Mouse (Mus musculus) CH12.LX (cell line): ENCODE measurements around the gene Kif1a.

ENCODE experiments used
- CTCF ChIP-seq, 2 experiments: IDR thresholded peaks in 1 of 2; conservative IDR thresholded peaks in 1 of 2; 2 replicates each; pipeline ENCODE4 v1.5.1; 2011 to 2012; ENCODE audit warnings: low read depth in 2 of 2, low read length in 2 of 2, improper control_type of control experiment in 1 of 2, inconsistent platforms in 1 of 2, mild to moderate bottlenecking in 1 of 2, moderate library complexity in 1 of 2
- HCFC1 ChIP-seq: IDR thresholded peaks from 2 replicates; pipeline ENCODE4 v1.6.1; 2012; ENCODE audit warnings: low read depth, mild to moderate bottlenecking, inconsistent platforms, low read length, improper control_type of control experiment
- MAFK ChIP-seq: IDR thresholded peaks from 2 replicates; pipeline ENCODE4 v1.6.1; 2011; ENCODE audit warnings: low read length, improper control_type of control experiment; ENCODE audit not compliant: insufficient replicate concordance
- POLR2A ChIP-seq: IDR thresholded peaks from 2 replicates; pipeline ENCODE4 v1.6.1; 2011; ENCODE audit warnings: low read depth, mild to moderate bottlenecking, improper control_type of control experiment, low read length

GRCm38 (mm10) chr1:93083420-93084285 is 18.1 kb downstream of the Kif1a start:
- TF ChIP-seq CTCF (conservative IDR thresholded peaks at IDR 0.05 in 1 of 2, IDR thresholded peaks at IDR 0.05 in 1 of 2; ENCODE audit: low read depth in 2 of 2, low read length in 2 of 2) (no peak), HCFC1 (no peak), MAFK (no peak), POLR2A (no peak)
